Mouse (Mus musculus): ENCODE measurements around the gene Ap5m1. TPM values are rescaled to one million over a fixed set of nuclear protein-coding genes. Genes with fewer than 3 reads are reported as not detected.
A peak's percentile ranks its signal among the peaks of the same experiment; 100 is the strongest.

Ap5m1 gene
- total and polyA plus RNA-seq, 3 experiments, result 8.1 to 9.1 (median 8.7) TPM

GRCm38 (mm10) chr14:49045610-49046009 lies 20.3 kb upstream of the Ap5m1 start:
- intact Hi-C loops (cut with DNase I), result no loop called here
- WGBS, result 86% methylated on average over 4 of the region's 4 CpGs

DNA sequence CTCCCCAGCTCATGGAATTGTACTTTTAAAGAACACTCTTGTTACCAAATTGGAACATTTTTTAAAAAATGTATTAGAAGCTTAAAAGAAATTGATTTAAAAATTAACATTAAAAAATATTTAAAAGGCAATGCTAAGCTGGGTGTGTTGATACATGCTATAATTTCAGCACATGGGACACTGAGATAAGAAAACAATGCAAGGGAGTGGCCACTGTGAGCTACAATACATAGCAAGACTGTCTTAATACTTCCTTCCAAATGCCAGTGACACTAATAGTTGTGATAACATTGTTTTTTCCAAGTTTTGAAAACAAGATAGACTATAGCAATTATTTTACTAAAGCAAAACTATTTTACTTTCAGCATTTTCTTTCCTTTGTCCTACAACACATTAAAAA lies 16.4 kb upstream of the Ap5m1 start:
- intact Hi-C loops (cut with DNase I), result no loop called here
- H3K4me3 ChIP-seq, result no peak overlapping the region
- peaks cover 3% of the 10 kb centered on the region for H3K36me3 ChIP-seq (ENCODE audit: control insufficient read depth, insufficient read depth, low read length)
- DNase-seq, result no peak
- no peaks in the 10 kb centered on the region for H3K27me3 ChIP-seq (ENCODE audit: control insufficient read depth, insufficient read depth, low read length)
- no peak for TF ChIP-seq CTCF (IDR thresholded peaks at IDR 0.05)
- no peak for TF ChIP-seq EP300 (IDR thresholded peaks at IDR 0.05; ENCODE audit: insufficient read depth, low read depth, low read length)
- TF ChIP-seq POLR2A (IDR thresholded peaks at IDR 0.05; ENCODE audit: insufficient read depth, low read depth, low read length), result no peak
- H3K4me1 ChIP-seq (ENCODE audit: control insufficient read depth, insufficient read depth, low read length), result peaks cover 1% of the 10 kb centered on the region
- peaks cover 3% of the 10 kb centered on the region; the same call in 1 of the 2 replicates for H3K79me2 ChIP-seq (replicated peaks; ENCODE audit: control insufficient read depth, insufficient read depth, low read length)
- no peak overlapping the region for H3K9ac ChIP-seq (ENCODE audit: low read depth, low read length)
- no peak overlapping the region for H3K27ac ChIP-seq

More at GRCm38 (mm10) chr14:49045610-49046009, 20.3 kb upstream of the Ap5m1 start:
- no peak overlapping the region for H3K27ac ChIP-seq
- peaks cover 2% of the 10 kb centered on the region; the same call in 1 of the 2 replicates for H3K79me2 ChIP-seq (replicated peaks; ENCODE audit: control insufficient read depth, insufficient read depth, low read length)
- DNase-seq, result no peak
- peaks cover 3% of the 10 kb centered on the region for H3K36me3 ChIP-seq (ENCODE audit: control insufficient read depth, insufficient read depth, low read length)
- TF ChIP-seq POLR2A (IDR thresholded peaks at IDR 0.05; ENCODE audit: insufficient read depth, low read depth, low read length) (no peak), CTCF (IDR thresholded peaks at IDR 0.05) (no peak), EP300 (IDR thresholded peaks at IDR 0.05; ENCODE audit: insufficient read depth, low read depth, low read length) (no peak)
- no peak overlapping the region for H3K4me3 ChIP-seq
- H3K4me1 ChIP-seq (ENCODE audit: control insufficient read depth, insufficient read depth, low read length), result peaks cover 1% of the 10 kb centered on the region
- no peak overlapping the region for H3K9ac ChIP-seq (ENCODE audit: low read depth, low read length)
- H3K27me3 ChIP-seq (ENCODE audit: control insufficient read depth, insufficient read depth, low read length), result no peaks in the 10 kb centered on the region

- H3K27me3 ChIP-seq (ENCODE audit: control insufficient read depth, insufficient read depth, low read length), result no peaks in the 10 kb centered on the region
- TF ChIP-seq POLR2A (IDR thresholded peaks at IDR 0.05; ENCODE audit: insufficient read depth, low read depth, low read length) (no peak), CTCF (IDR thresholded peaks at IDR 0.05) (no peak), EP300 (IDR thresholded peaks at IDR 0.05; ENCODE audit: insufficient read depth, low read depth, low read length) (no peak)
- intact Hi-C loops (cut with DNase I), result no loop called here
- peaks cover 6% of the 10 kb centered on the region for H3K36me3 ChIP-seq (ENCODE audit: control insufficient read depth, insufficient read depth, low read length)
- no peak for DNase-seq
- H3K79me2 ChIP-seq (replicated peaks; ENCODE audit: control insufficient read depth, insufficient read depth, low read length), result no peaks in the 10 kb centered on the region
- H3K9ac ChIP-seq (ENCODE audit: low read depth, low read length), result no peak overlapping the region
- peaks cover 6% of the 10 kb centered on the region for H3K4me1 ChIP-seq (ENCODE audit: control insufficient read depth, insufficient read depth, low read length)
- 44% methylated on average over 2 of the region's 2 CpGs for WGBS
- no peak overlapping the region for H3K27ac ChIP-seq
- H3K4me3 ChIP-seq, result no peak overlapping the region
Observed at GRCm38 (mm10) chr14:49063838-49064237, 2.1 kb upstream of the Ap5m1 start.

- Histone ChIP-seq H3K27me3 (ENCODE audit: control insufficient read depth, insufficient read depth, low read length) (no peaks in the 10 kb centered on the region), H3K9ac (ENCODE audit: low read depth, low read length) (peak within 1 kb of the TSS; percentile 97), H3K27ac (peak within 1 kb of the TSS; percentile 93), H3K79me2 (replicated peaks; ENCODE audit: control insufficient read depth, insufficient read depth, low read length) (peaks cover 3% of the 10 kb centered on the region; the same call in 1 of the 2 replicates), H3K4me3 (peak within 1 kb of the TSS; percentile 86), H3K4me1 (ENCODE audit: control insufficient read depth, insufficient read depth, low read length) (peaks cover 5% of the 10 kb centered on the region), H3K36me3 (ENCODE audit: control insufficient read depth, insufficient read depth, low read length) (peaks cover 3% of the 10 kb centered on the region)
- peak; percentile 97 to 98 for DNase-seq
- 2% methylated on average over 53 of the region's 53 CpGs for WGBS
- intact Hi-C loops (cut with DNase I), result loop anchor here (2.0 to 5.0 kb wide), 2 partner anchors 106 to 619 kb away; partner anchors contain the start of genes Naa30 and Tmem260
- TF ChIP-seq EP300 (IDR thresholded peaks at IDR 0.05; ENCODE audit: insufficient read depth, low read depth, low read length) (no peak), CTCF (IDR thresholded peaks at IDR 0.05) (0 out of 2 replicates have a peak, but pooled peaks have one; percentile 1), POLR2A (IDR thresholded peaks at IDR 0.05; ENCODE audit: insufficient read depth, low read depth, low read length) (peak; percentile 77)
Observed at GRCm38 (mm10) chr14:49066274-49066823, 452 bp downstream of the Ap5m1 start, which contains the start of gene Exoc5. Exoc5 (minus strand) TSS chr14:49066653.

DNA sequence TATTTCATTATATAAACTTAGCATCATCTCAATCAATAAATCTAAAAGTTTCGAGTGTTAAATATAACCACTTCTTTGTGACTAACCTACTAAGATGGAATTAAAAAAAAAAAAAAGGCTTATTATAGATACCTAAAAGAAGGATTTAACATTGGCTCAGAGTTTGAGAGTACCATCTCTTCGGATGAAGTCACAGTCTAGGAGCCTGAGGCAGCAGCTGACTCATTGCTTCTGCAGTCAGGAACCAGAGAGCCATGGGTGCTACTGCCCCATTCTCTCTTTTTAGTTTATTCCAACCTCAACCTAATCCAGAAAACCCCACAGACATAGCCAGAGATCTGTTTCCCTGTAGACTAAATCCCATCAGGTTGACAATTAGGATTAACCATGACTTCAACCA lies 6.9 kb downstream of the Ap5m1 start:
- Histone ChIP-seq H3K36me3 (ENCODE audit: control insufficient read depth, insufficient read depth, low read length) (no peaks in the 10 kb centered on the region; the same call in 1 of the 2 replicates), H3K4me3 (no peak overlapping the region), H3K4me1 (ENCODE audit: control insufficient read depth, insufficient read depth, low read length) (no peaks in the 10 kb centered on the region; the same call in 1 of the 2 replicates), H3K79me2 (replicated peaks; ENCODE audit: control insufficient read depth, insufficient read depth, low read length) (peaks cover 3% of the 10 kb centered on the region; the same call in 1 of the 2 replicates), H3K9ac (ENCODE audit: low read depth, low read length) (no peak overlapping the region), H3K27ac (no peak overlapping the region), H3K27me3 (ENCODE audit: control insufficient read depth, insufficient read depth, low read length) (no peaks in the 10 kb centered on the region)
- intact Hi-C loops (cut with DNase I), result no loop called here
- no peak for TF ChIP-seq CTCF (IDR thresholded peaks at IDR 0.05)
- no peak for TF ChIP-seq EP300 (IDR thresholded peaks at IDR 0.05; ENCODE audit: insufficient read depth, low read depth, low read length)
- no peak for TF ChIP-seq POLR2A (IDR thresholded peaks at IDR 0.05; ENCODE audit: insufficient read depth, low read depth, low read length)
- no peak for DNase-seq
- 87% methylated on average over 2 of the region's 2 CpGs for WGBS

GRCm38 (mm10) chr14:49073896-49074295 lies 8.0 kb downstream of the Ap5m1 start:
- Histone ChIP-seq H3K4me1 (ENCODE audit: control insufficient read depth, insufficient read depth, low read length) (no peaks in the 10 kb centered on the region; the same call in 1 of the 2 replicates), H3K36me3 (ENCODE audit: control insufficient read depth, insufficient read depth, low read length) (no peaks in the 10 kb centered on the region; the same call in 1 of the 2 replicates), H3K4me3 (no peak overlapping the region), H3K79me2 (replicated peaks; ENCODE audit: control insufficient read depth, insufficient read depth, low read length) (peaks cover 3% of the 10 kb centered on the region; the same call in 1 of the 2 replicates), H3K27ac (no peak overlapping the region), H3K9ac (ENCODE audit: low read depth, low read length) (no peak overlapping the region), H3K27me3 (ENCODE audit: control insufficient read depth, insufficient read depth, low read length) (no peaks in the 10 kb centered on the region)
- intact Hi-C loops (cut with DNase I), result no loop called here
- WGBS, result 93% methylated on average over 7 of the region's 7 CpGs
- no peak for DNase-seq
- TF ChIP-seq EP300 (IDR thresholded peaks at IDR 0.05; ENCODE audit: insufficient read depth, low read depth, low read length) (no peak), CTCF (IDR thresholded peaks at IDR 0.05) (no peak), POLR2A (IDR thresholded peaks at IDR 0.05; ENCODE audit: insufficient read depth, low read depth, low read length) (no peak)
